Mouse (Mus musculus) kidney, embryonic 16.5 days (tissue): ENCODE measurements around the gene Apoe. TPM values are rescaled to one million over a fixed set of nuclear protein-coding genes. Genes with fewer than 3 reads are reported as not detected.

Experiments
- polyA plus RNA-seq: library from polyadenylated mRNA; unstranded; fragments of >200 nt; fragmentation: Nextera tagmentation; extraction: Ambion mirVana; gene quantifications from 2 replicates; pipeline ENCODE4 v1.2.1, GENCODE M21; 2015

The Apoe gene
- polyA plus RNA-seq, 1 experiment from 2014 or later, result 312 TPM

Other genes with a start within 250 kb of the Apoe start
- 6.8 and 6.9 TPM in 2 replicates for gene Mark4, start 240.4 kb downstream of the Apoe start, polyA plus RNA-seq
- 2.9 and 3.8 TPM in 2 replicates for gene Exoc3l2, start 235.9 kb downstream of the Apoe start, polyA plus RNA-seq
- 1.8 and 2.2 TPM in 2 replicates for gene Bloc1s3, start 190.8 kb downstream of the Apoe start, polyA plus RNA-seq
- 89.7 and 94.2 TPM in 2 replicates for gene Trappc6a, start 190.8 kb downstream of the Apoe start, polyA plus RNA-seq
- gene Nkpd1, start 181.3 kb downstream of the Apoe start, polyA plus RNA-seq, result 0.11 and 0.14 TPM in 2 replicates
- 21.9 and 23.9 TPM in 2 replicates for gene Ppp1r37, start 136.1 kb downstream of the Apoe start, polyA plus RNA-seq
- gene Zfp296, start 121.9 kb downstream of the Apoe start, polyA plus RNA-seq, result 0.46 and 0.71 TPM in 2 replicates
- 169 and 183 TPM in 2 replicates for gene Gemin7, start 121.6 kb downstream of the Apoe start, polyA plus RNA-seq
- gene Clasrp, start 94.7 kb downstream of the Apoe start, polyA plus RNA-seq, result 52.6 and 55.8 TPM in 2 replicates
- gene Relb, start 69.8 kb downstream of the Apoe start, polyA plus RNA-seq, result 10.6 and 10.7 TPM in 2 replicates
- 90.9 and 94.6 TPM in 2 replicates for gene Clptm1, start 34.2 kb downstream of the Apoe start, polyA plus RNA-seq
- 2.8 and 4.7 TPM in 2 replicates for gene Apoc2, start 21.2 kb downstream of the Apoe start, polyA plus RNA-seq
- gene Gm44805, start 17.8 kb downstream of the Apoe start, polyA plus RNA-seq, result 1.1 TPM in 1 of 2 replicates, not detected in the other
- 1.6 and 2.2 TPM in 2 replicates for gene Apoc4, start 17.7 kb downstream of the Apoe start, polyA plus RNA-seq
- gene Apoc1, start 6.5 kb downstream of the Apoe start, polyA plus RNA-seq, result 13.4 and 16.1 TPM in 2 replicates
- 136 and 153 TPM in 2 replicates for gene Tomm40, start 16.2 kb upstream of the Apoe start, polyA plus RNA-seq
- 150 and 157 TPM in 2 replicates for gene Nectin2, start 51.3 kb upstream of the Apoe start, polyA plus RNA-seq
- gene Bcam, start 71.8 kb upstream of the Apoe start, polyA plus RNA-seq, result 280 and 309 TPM in 2 replicates
- 9.4 and 12.2 TPM in 2 replicates for gene Cblc, start 97.6 kb upstream of the Apoe start, polyA plus RNA-seq
- 3.3 and 3.9 TPM in 2 replicates for gene Bcl3, start 123.6 kb upstream of the Apoe start, polyA plus RNA-seq
- not detected in 2 replicates for gene Gm19345, start 152.8 kb upstream of the Apoe start, polyA plus RNA-seq
- gene Ceacam16, start 162.1 kb upstream of the Apoe start, polyA plus RNA-seq, result 0.15 TPM in 1 of 2 replicates, not detected in the other
- 0.06 TPM in 1 of 2 replicates, not detected in the other for gene Ceacam19, start 188.8 kb upstream of the Apoe start, polyA plus RNA-seq
- gene Pvr, start 222.0 kb upstream of the Apoe start, polyA plus RNA-seq, result 11.8 and 16.0 TPM in 2 replicates